Comparison of ENCODE assay signal across 4 mouse cellular contexts in genomic region chr12:73096177-73096576, GRCm38 (mm10). TPM values are rescaled to one million over a fixed set of nuclear protein-coding genes. Genes with fewer than 3 reads are reported as not detected.
"Had no signal": no experiment of that assay in that cellular context is flagged by ENCODE, and none has a peak within 500 bp of the region (broad histone marks: within the 10 kb centered on the region; RNA-seq: fewer than 3 reads in every experiment).

No protein-coding gene starts in this region.

RNA-seq across cellular contexts. Expression of gene Six1, which starts 42.5 kb away (rescaled TPM):
- total RNA-seq: neutrophil, adult 5-6 weeks had no signal
- polyA plus RNA-seq: small intestine, adult 2 months; spleen, adult 2 months; stomach, embryonic 14.5 days had no signal
